Mouse (Mus musculus): ENCODE measurements at regions not wholly inside any gene's neighbourhood (a gene's known extent, or its start where the extent isn't known, plus 50 kb on each side); places are given as distances from the start of the nearest gene placed in this dataset.

- TF ChIP-seq CTCF (IDR thresholded peaks at IDR 0.05; ENCODE audit: low read depth) (no peak), EP300 (IDR thresholded peaks at IDR 0.05; ENCODE audit: low read depth) (no peak)
Observed at GRCm38 (mm10) chr12:77535147-77535546, 297.2 kb downstream of the Fut8 start.

All from heart, postnatal 0 days (tissue).